Mouse (Mus musculus): ENCODE measurements around the gene Btbd3. TPM values are rescaled to one million over a fixed set of nuclear protein-coding genes. Genes with fewer than 3 reads are reported as not detected.

Btbd3 gene
- polyA plus RNA-seq, 1 experiment: not detected

DNA sequence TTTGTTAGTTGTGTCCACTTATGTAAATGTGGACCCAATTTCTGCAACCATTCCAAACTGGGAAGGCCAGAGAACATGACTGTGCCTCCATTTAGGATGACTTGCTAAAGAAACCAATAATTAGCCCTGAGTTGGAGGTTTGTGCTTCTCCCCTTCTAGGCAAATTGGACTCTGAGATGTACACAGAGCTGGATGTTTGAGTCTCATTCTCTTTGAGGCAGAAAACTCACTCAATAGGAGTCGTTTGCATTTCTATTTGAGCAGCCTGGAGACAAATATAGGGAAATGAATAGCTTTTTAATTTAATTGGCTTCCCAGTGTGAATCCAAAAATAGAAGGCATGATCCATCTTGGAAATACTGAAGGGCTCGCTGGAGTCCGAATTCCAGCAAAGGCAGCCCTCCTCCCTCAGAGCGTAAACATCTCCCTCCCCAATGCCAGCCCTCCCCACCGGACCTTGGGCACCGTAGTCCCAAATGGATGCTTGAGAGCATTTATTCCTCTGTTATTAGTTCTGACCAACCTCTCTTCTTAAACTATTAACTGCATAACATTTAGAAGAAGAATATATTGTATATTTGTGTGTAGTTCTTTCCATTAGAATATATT is 81.6 kb downstream of the Btbd3 start:
- H3K27me3 ChIP-seq (ENCODE audit: control insufficient read depth): no peaks in the 10 kb centered on the region
- no peaks in the 10 kb centered on the region for H3K36me3 ChIP-seq (ENCODE audit: control insufficient read depth)
- TF ChIP-seq GATA1 (IDR thresholded peaks at IDR 0.05; ENCODE audit: low read length) (no peak), TAL1 (IDR thresholded peaks at IDR 0.05; ENCODE audit: low read length) (no peak)
- H3K9me3 ChIP-seq (ENCODE audit: control insufficient read depth, low read length): no peaks in the 10 kb centered on the region
- H3K4me1 ChIP-seq (ENCODE audit: control insufficient read depth): no peaks in the 10 kb centered on the region
- no peak overlapping the region for H3K4me3 ChIP-seq (replicated peaks)

DNA sequence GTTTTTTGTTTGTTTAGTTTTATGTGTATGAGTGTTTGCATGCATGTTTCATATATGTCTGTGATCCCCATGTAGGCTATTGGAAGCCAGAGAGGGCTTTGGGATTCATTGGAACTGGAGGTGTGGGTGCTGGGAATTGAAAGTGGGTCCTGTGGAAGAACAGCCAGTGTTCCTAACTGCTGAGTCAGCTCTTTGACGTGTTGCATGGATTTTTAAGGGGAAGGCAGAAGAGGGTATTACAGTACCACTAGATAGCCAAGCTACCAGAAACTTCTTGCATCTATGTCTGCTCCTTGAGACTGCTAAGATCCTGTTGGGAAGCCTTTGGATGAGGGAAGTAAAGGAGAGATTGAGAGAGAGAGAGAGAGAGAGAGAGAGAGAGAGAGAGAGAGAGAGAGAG is 82.2 kb downstream of the Btbd3 start:
- TF ChIP-seq GATA1 (IDR thresholded peaks at IDR 0.05; ENCODE audit: low read length): no peak
- TF ChIP-seq TAL1 (IDR thresholded peaks at IDR 0.05; ENCODE audit: low read length): no peak
- Histone ChIP-seq H3K4me3 (replicated peaks) (no peak overlapping the region), H3K4me1 (ENCODE audit: control insufficient read depth) (no peaks in the 10 kb centered on the region), H3K27me3 (ENCODE audit: control insufficient read depth) (no peaks in the 10 kb centered on the region), H3K36me3 (ENCODE audit: control insufficient read depth) (no peaks in the 10 kb centered on the region), H3K9me3 (ENCODE audit: control insufficient read depth, low read length) (no peaks in the 10 kb centered on the region)

DNA sequence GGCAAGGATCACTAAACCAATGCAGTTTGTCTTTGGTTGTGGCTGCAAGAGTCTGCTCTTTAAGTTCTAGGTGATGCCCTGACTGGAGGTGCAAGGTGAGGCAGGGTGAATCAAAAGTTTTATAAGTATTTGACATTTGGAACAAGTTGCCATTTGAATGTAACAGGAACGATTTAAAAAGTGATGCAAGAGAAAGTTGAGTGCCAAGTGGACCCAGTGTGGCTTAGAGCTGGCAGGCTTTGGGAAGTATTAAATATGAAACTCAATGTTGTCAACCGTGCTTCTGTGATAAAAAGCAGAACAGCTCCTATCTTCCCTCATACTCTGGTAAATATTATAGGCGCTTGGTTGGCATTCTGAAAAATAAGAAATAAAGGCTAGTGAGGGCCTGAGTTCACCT is 99.0 kb downstream of the Btbd3 start:
- no peaks in the 10 kb centered on the region for H3K36me3 ChIP-seq (ENCODE audit: control insufficient read depth)

DNA sequence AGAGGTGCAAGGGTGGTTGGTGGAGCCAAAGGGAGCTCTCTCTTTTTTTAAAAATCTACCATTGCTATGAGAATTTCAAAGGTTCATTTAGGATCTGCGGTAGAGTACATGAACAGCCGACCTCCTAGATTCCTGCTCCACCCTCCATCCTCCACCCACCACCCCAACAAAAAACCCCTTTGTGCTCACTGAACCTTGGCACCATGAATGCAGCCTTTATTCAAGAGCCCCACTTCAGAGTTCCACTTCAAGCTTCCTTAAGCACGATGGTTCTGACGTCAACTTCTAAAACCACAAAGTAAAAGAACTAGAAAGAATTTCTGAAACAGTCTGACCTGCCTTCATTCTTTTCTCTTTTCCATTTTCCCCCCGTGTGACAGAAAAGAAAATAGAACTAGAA is 106.1 kb downstream of the Btbd3 start:
- H3K9me3 ChIP-seq (ENCODE audit: control insufficient read depth, low read length): no peaks in the 10 kb centered on the region
- no peaks in the 10 kb centered on the region for H3K36me3 ChIP-seq (ENCODE audit: control insufficient read depth)
- H3K27me3 ChIP-seq (ENCODE audit: control insufficient read depth): no peaks in the 10 kb centered on the region
- H3K4me3 ChIP-seq (replicated peaks): no peak overlapping the region
- TF ChIP-seq GATA1 (IDR thresholded peaks at IDR 0.05; ENCODE audit: low read length) (no peak), TAL1 (IDR thresholded peaks at IDR 0.05; ENCODE audit: low read length) (no peak)
- no peaks in the 10 kb centered on the region for H3K4me1 ChIP-seq (ENCODE audit: control insufficient read depth)

More for the DNA sequence above, 99.0 kb downstream of the Btbd3 start:
- Histone ChIP-seq H3K9me3 (ENCODE audit: control insufficient read depth, low read length) (peaks cover 8% of the 10 kb centered on the region), H3K4me3 (replicated peaks) (no peak overlapping the region), H3K27me3 (ENCODE audit: control insufficient read depth) (no peaks in the 10 kb centered on the region), H3K4me1 (ENCODE audit: control insufficient read depth) (no peaks in the 10 kb centered on the region)
- TF ChIP-seq GATA1 (IDR thresholded peaks at IDR 0.05; ENCODE audit: low read length) (no peak), TAL1 (IDR thresholded peaks at IDR 0.05; ENCODE audit: low read length) (no peak)

DNA sequence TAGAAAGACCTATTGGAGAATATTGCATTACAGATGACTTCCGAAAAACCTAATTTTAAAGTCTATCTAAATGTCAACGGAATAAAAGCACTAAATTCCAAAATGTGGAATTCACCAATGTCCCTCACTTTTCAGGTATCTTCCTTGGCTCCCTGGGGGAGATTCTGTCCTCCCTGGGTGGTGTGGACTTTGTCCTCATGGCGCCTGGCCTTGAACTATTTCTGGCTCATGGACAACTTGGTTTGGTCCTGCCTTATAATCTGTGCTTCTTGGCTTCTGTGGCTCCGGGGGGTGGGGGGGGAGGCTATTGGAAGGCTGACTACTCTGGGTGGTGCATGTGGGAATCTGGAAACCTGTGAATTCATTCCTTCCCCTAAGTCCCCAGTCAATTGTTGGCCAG is 109.0 kb downstream of the Btbd3 start:
- H3K36me3 ChIP-seq (ENCODE audit: control insufficient read depth): no peaks in the 10 kb centered on the region
- no peaks in the 10 kb centered on the region for H3K4me1 ChIP-seq (ENCODE audit: control insufficient read depth)
- H3K27me3 ChIP-seq (ENCODE audit: control insufficient read depth): no peaks in the 10 kb centered on the region
- H3K4me3 ChIP-seq (replicated peaks): no peak overlapping the region
- no peaks in the 10 kb centered on the region for H3K9me3 ChIP-seq (ENCODE audit: control insufficient read depth, low read length)
- no peak for TF ChIP-seq GATA1 (IDR thresholded peaks at IDR 0.05; ENCODE audit: low read length)
- no peak for TF ChIP-seq TAL1 (IDR thresholded peaks at IDR 0.05; ENCODE audit: low read length)

DNA sequence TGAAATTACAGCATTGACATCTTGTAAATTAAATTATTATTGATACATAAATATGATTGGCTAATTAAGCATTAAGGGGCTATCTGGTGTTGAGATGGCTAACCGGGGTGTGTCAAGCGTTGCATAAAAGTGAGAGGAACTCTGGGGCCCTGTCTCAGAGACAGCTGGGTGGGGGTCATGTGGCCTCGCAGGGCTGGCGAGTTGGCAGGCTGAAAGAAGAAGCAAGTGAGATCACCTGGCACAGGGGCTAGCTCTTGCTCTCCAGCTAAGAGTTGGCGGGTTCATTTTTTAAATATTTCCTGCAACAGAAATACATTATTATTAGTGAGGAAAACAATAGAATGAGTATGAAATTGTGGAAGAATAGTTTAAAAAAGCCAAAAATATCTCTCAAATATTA is 118.2 kb downstream of the Btbd3 start:
- no peak for TF ChIP-seq GATA1 (IDR thresholded peaks at IDR 0.05; ENCODE audit: low read length)
- TF ChIP-seq TAL1 (IDR thresholded peaks at IDR 0.05; ENCODE audit: low read length): no peak
- Histone ChIP-seq H3K4me1 (ENCODE audit: control insufficient read depth) (no peaks in the 10 kb centered on the region), H3K4me3 (replicated peaks) (no peak overlapping the region), H3K9me3 (ENCODE audit: control insufficient read depth, low read length) (no peaks in the 10 kb centered on the region), H3K27me3 (ENCODE audit: control insufficient read depth) (no peaks in the 10 kb centered on the region), H3K36me3 (ENCODE audit: control insufficient read depth) (no peaks in the 10 kb centered on the region)

DNA sequence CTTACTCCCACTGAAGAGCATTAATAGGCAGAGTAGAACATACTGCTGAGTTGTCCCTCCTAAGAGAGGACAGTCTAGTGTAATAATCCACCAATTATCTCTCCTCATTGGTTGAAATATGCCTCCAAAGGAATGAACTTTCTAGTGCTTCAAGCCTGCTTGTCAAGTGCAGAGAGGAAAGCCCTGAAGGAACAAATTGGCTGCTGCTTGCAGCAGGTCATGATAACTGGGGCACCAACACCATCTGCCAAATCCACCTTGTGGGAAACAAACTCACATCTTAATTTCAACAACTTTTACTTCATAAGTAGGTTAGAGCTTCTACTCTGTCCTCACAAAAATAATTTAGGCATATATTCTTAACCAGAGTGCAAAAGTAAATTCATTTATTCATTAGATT is 122.5 kb downstream of the Btbd3 start:
- H3K36me3 ChIP-seq (ENCODE audit: control insufficient read depth): no peaks in the 10 kb centered on the region

DNA sequence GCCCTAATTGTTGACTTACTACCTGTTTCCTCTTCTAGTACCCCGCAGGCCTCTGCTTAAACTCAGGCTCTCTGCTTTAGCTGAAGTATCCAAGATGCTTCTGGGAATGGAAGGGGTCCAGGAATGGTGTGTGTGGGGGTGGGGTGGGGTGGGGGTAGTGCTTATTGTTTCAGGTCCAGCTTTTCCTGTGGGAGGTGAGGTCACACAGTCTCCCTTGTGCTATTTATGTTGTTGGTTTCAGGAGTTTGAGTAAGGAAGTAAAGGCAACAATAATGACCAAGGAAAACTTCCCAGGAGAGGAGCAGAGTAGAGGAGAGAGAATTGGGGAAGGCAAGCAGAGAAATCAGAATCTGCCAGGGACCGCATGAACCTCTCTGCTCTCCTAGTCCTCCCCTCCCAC is 128.4 kb downstream of the Btbd3 start:
- TF ChIP-seq TAL1 (IDR thresholded peaks at IDR 0.05; ENCODE audit: low read length) (no peak), GATA1 (IDR thresholded peaks at IDR 0.05; ENCODE audit: low read length) (no peak)
- H3K4me3 ChIP-seq (replicated peaks): no peak overlapping the region

More for the DNA sequence above, 122.5 kb downstream of the Btbd3 start:
- no peaks in the 10 kb centered on the region for H3K9me3 ChIP-seq (ENCODE audit: control insufficient read depth, low read length)
- TF ChIP-seq GATA1 (IDR thresholded peaks at IDR 0.05; ENCODE audit: low read length): no peak
- no peak for TF ChIP-seq TAL1 (IDR thresholded peaks at IDR 0.05; ENCODE audit: low read length)
- H3K4me1 ChIP-seq (ENCODE audit: control insufficient read depth): no peaks in the 10 kb centered on the region
- H3K27me3 ChIP-seq (ENCODE audit: control insufficient read depth): no peaks in the 10 kb centered on the region
- no peak overlapping the region for H3K4me3 ChIP-seq (replicated peaks)

DNA sequence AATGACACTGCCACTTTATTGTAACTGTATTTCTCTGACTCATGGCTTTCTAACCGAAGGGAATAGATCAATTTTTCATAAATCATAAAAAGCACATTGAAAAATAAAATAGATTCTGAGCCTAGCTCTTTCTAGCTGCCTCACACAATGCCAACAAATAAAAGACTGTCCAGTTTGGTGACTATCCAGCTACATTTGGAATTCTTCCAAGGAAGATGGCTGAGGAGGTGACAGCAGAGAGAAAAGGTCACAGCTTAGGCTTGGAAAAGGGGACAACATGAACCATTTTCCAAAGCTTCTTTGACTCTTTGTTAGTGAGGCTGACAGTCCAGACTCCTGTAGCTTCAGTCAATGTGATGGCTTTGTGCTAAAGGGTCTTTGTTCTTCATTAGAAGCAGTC is 132.2 kb downstream of the Btbd3 start:
- Histone ChIP-seq H3K27me3 (ENCODE audit: control insufficient read depth) (no peaks in the 10 kb centered on the region), H3K36me3 (ENCODE audit: control insufficient read depth) (no peaks in the 10 kb centered on the region), H3K4me3 (replicated peaks) (no peak overlapping the region), H3K9me3 (ENCODE audit: control insufficient read depth, low read length) (peaks cover 6% of the 10 kb centered on the region), H3K4me1 (ENCODE audit: control insufficient read depth) (no peaks in the 10 kb centered on the region)
- TF ChIP-seq GATA1 (IDR thresholded peaks at IDR 0.05; ENCODE audit: low read length) (no peak), TAL1 (IDR thresholded peaks at IDR 0.05; ENCODE audit: low read length) (no peak)

More for the DNA sequence above, 128.4 kb downstream of the Btbd3 start:
- no peaks in the 10 kb centered on the region for H3K27me3 ChIP-seq (ENCODE audit: control insufficient read depth)
- H3K9me3 ChIP-seq (ENCODE audit: control insufficient read depth, low read length): peaks cover 6% of the 10 kb centered on the region
- H3K36me3 ChIP-seq (ENCODE audit: control insufficient read depth): no peaks in the 10 kb centered on the region
- no peaks in the 10 kb centered on the region for H3K4me1 ChIP-seq (ENCODE audit: control insufficient read depth)

DNA sequence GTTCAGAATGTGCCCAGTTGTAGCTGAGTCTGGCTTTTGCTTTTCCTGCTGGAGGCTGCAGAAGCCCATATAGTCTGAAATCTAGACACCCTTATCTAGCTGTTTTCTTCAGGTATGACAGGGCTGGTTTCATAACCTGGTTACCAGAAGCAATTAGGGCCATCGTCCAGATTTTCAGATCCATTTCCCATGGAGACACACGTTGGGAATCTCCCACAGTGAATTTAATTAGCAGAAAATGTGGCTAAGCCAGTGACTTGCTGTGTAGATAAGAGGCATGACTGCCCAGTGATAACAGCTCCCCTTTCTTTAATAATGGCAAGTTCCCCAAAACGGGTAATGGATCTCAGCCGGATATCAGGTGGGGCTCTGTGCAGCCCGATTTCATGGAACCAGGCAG is 146.7 kb downstream of the Btbd3 start:
- H3K9me3 ChIP-seq (ENCODE audit: control insufficient read depth, low read length): peaks cover 4% of the 10 kb centered on the region; the same call in 1 of the 2 replicates
- H3K4me1 ChIP-seq (ENCODE audit: control insufficient read depth): no peaks in the 10 kb centered on the region
- H3K36me3 ChIP-seq (ENCODE audit: control insufficient read depth): no peaks in the 10 kb centered on the region
- no peaks in the 10 kb centered on the region for H3K27me3 ChIP-seq (ENCODE audit: control insufficient read depth)
- no peak overlapping the region for H3K4me3 ChIP-seq (replicated peaks)
- TF ChIP-seq TAL1 (IDR thresholded peaks at IDR 0.05; ENCODE audit: low read length): no peak
- TF ChIP-seq GATA1 (IDR thresholded peaks at IDR 0.05; ENCODE audit: low read length): no peak

Data from erythroblast, embryonic 14.5 days (primary cell).